Mouse (Mus musculus) forebrain, embryonic 15.5 days (tissue): ENCODE results near the gene Gpr160. TPM values are rescaled to one million over a fixed set of nuclear protein-coding genes. Genes with fewer than 3 reads are reported as not detected.
"Not testable (repeated sequence)": the region's sequence is repeated elsewhere in the genome, so short reads cannot be mapped to it uniquely, and the experiment has no call there.

ENCODE experiments used
- ATAC-seq: fragments of 200-750 bp; cut with Nextera tagmentation; replicated peaks from 2 replicates; pipeline ENCODE4 v1.8.0; 2017; ENCODE audit warnings: mild to moderate bottlenecking, moderate TSS enrichment, moderate library complexity
- H3K27ac ChIP-seq: fragments of 300-500 bp; sonication (generic); replicated peaks from 2 replicates; pipeline ENCODE4 v1.5.1; 2015; ENCODE audit warnings: mild to moderate bottlenecking, inconsistent platforms
- H3K27me3 ChIP-seq: fragments of 300-500 bp; sonication (generic); 2 replicates; pipeline ENCODE4 v1.6.1; 2015; ENCODE audit warnings: inconsistent platforms
- H3K36me3 ChIP-seq: fragments of 300-500 bp; sonication (generic); 2 replicates; pipeline ENCODE4 v1.6.1; 2015; ENCODE audit warnings: mild to moderate bottlenecking, inconsistent platforms
- H3K4me1 ChIP-seq: fragments of 300-500 bp; sonication (generic); 2 replicates; pipeline ENCODE4 v1.6.1; 2015; ENCODE audit warnings: inconsistent platforms
- H3K4me2 ChIP-seq: fragments of 300-500 bp; sonication (generic); replicated peaks from 2 replicates; pipeline ENCODE4 v1.6.1; 2015; ENCODE audit warnings: mild to moderate bottlenecking, inconsistent platforms
- H3K4me3 ChIP-seq: fragments of 300-500 bp; sonication (generic); 2 replicates; pipeline ENCODE4 v1.5.1; 2015; ENCODE audit warnings: mild to moderate bottlenecking, inconsistent platforms
- H3K9ac ChIP-seq: fragments of 300-500 bp; sonication (generic); replicated peaks from 2 replicates; pipeline ENCODE4 v1.6.1; 2015; ENCODE audit warnings: mild to moderate bottlenecking, inconsistent platforms
- H3K9me3 ChIP-seq: fragments of 300-500 bp; sonication (generic); 2 replicates; pipeline ENCODE4 v1.6.1; 2016; ENCODE audit warnings: inconsistent platforms
- WGBS: fragments of 180-500 bp; shearing (Covaris S2); methylation state at CpG from one replicate; pipeline ENCODE4 v1.1.7; 2015; ENCODE audit warnings: mixed read lengths; 5-methylcytosine and 5-hydroxymethylcytosine counted together
- polyA plus RNA-seq: library from polyadenylated mRNA; unstranded; fragments of >200 nt; fragmentation: Nextera tagmentation; extraction: Ambion mirVana; gene quantifications from 2 replicates; pipeline ENCODE4 v1.2.1, GENCODE M21; 2015

Gpr160 gene
- 0.57 and 1.2 TPM in 2 replicates for polyA plus RNA-seq

- peak; percentile 88 for ATAC-seq
- WGBS, result under 1% methylated on average over 72 of the region's 75 CpGs
Observed at GRCm38 (mm10) chr3:30855604-30856458, at the start of gene Gpr160. Gene Gpr160 (plus strand): TSS chr3:30855950.

GRCm38 (mm10) chr3:30812881-30813280 lies 42.9 kb upstream of the Gpr160 start:
- Histone ChIP-seq H3K27ac (no peak overlapping the region), H3K27me3 (no peaks in the 10 kb centered on the region), H3K9ac (no peak overlapping the region), H3K9me3 (no peaks in the 10 kb centered on the region), H3K4me2 (no peak overlapping the region), H3K4me3 (no peak overlapping the region), H3K36me3 (peaks cover 54% of the 10 kb centered on the region), H3K4me1 (no peaks in the 10 kb centered on the region)
- WGBS, result 58% methylated on average over 3 of the region's 3 CpGs
- no peak for ATAC-seq

More at GRCm38 (mm10) chr3:30855604-30856458, at the start of gene Gpr160:
- Histone ChIP-seq H3K4me3 (peak within 1 kb of the TSS; percentile 57), H3K27me3 (peaks cover 7% of the 10 kb centered on the region; the same call in 1 of the 2 replicates), H3K9me3 (no peaks in the 10 kb centered on the region), H3K36me3 (no peaks in the 10 kb centered on the region), H3K4me2 (peak within 1 kb of the TSS; percentile 98), H3K9ac (peak within 1 kb of the TSS; percentile 50), H3K27ac (no peak within 1 kb of the TSS), H3K4me1 (peaks cover 9% of the 10 kb centered on the region; the same call in 1 of the 2 replicates)

- 95% methylated on average over 16 of the region's 16 CpGs for WGBS
- ATAC-seq, result no peak
- peaks cover 65% of the 10 kb centered on the region for H3K36me3 ChIP-seq
- no peak overlapping the region for H3K4me2 ChIP-seq
- H3K27me3 ChIP-seq, result no peaks in the 10 kb centered on the region
- no peaks in the 10 kb centered on the region for H3K4me1 ChIP-seq
- no peak overlapping the region for H3K4me3 ChIP-seq
- no peaks in the 10 kb centered on the region for H3K9me3 ChIP-seq
- no peak overlapping the region for H3K27ac ChIP-seq
- H3K9ac ChIP-seq, result no peak overlapping the region
Observed at GRCm38 (mm10) chr3:30818630-30819125, 37.1 kb upstream of the Gpr160 start.

- no peak for ATAC-seq
- H3K4me2 ChIP-seq, result no peak overlapping the region
- H3K4me1 ChIP-seq, result no peaks in the 10 kb centered on the region
- H3K9me3 ChIP-seq, result no peaks in the 10 kb centered on the region
- H3K27me3 ChIP-seq, result no peaks in the 10 kb centered on the region
- H3K9ac ChIP-seq, result no peak overlapping the region
- peaks cover 45% of the 10 kb centered on the region for H3K36me3 ChIP-seq
- no peak overlapping the region for H3K4me3 ChIP-seq
- 94% methylated on average over 8 of the region's 8 CpGs for WGBS
- no peak overlapping the region for H3K27ac ChIP-seq
Observed at GRCm38 (mm10) chr3:30822163-30822562, 33.6 kb upstream of the Gpr160 start.

- no peak overlapping the region for H3K4me2 ChIP-seq
Observed at GRCm38 (mm10) chr3:30826069-30826468, 29.7 kb upstream of the Gpr160 start.

GRCm38 (mm10) chr3:30831848-30832606 lies 23.7 kb upstream of the Gpr160 start:
- no peak overlapping the region for H3K27ac ChIP-seq
- no peak for ATAC-seq
- H3K27me3 ChIP-seq, result no peaks in the 10 kb centered on the region
- H3K9ac ChIP-seq, result no peak overlapping the region
- H3K9me3 ChIP-seq, result no peaks in the 10 kb centered on the region
- no peaks in the 10 kb centered on the region for H3K4me1 ChIP-seq
- no peak overlapping the region for H3K4me3 ChIP-seq
- no peak overlapping the region for H3K4me2 ChIP-seq
- 81% methylated on average over 15 of the region's 15 CpGs for WGBS
- no peaks in the 10 kb centered on the region for H3K36me3 ChIP-seq

More at GRCm38 (mm10) chr3:30826069-30826468, 29.7 kb upstream of the Gpr160 start:
- Histone ChIP-seq H3K4me3 (no peak overlapping the region), H3K9me3 (no peaks in the 10 kb centered on the region), H3K27me3 (no peaks in the 10 kb centered on the region), H3K27ac (no peak overlapping the region), H3K9ac (no peak overlapping the region), H3K36me3 (peaks cover 13% of the 10 kb centered on the region; the same call in 1 of the 2 replicates), H3K4me1 (no peaks in the 10 kb centered on the region)
- no peak for ATAC-seq
- WGBS, result 95% methylated on average over 5 of the region's 5 CpGs

- Histone ChIP-seq H3K9ac (no peak overlapping the region), H3K27ac (no peak overlapping the region), H3K36me3 (no peaks in the 10 kb centered on the region), H3K9me3 (no peaks in the 10 kb centered on the region), H3K4me2 (no peak overlapping the region), H3K4me3 (no peak overlapping the region), H3K4me1 (no peaks in the 10 kb centered on the region), H3K27me3 (no peaks in the 10 kb centered on the region)
- ATAC-seq, result no peak
- WGBS, result 85% methylated on average over 3 of the region's 3 CpGs
Observed at GRCm38 (mm10) chr3:30833254-30833653, 22.5 kb upstream of the Gpr160 start.

GRCm38 (mm10) chr3:30845755-30846154 lies 10.0 kb upstream of the Gpr160 start:
- H3K9ac ChIP-seq, result no peak overlapping the region
- no peaks in the 10 kb centered on the region for H3K4me1 ChIP-seq
- no peak for ATAC-seq
- H3K36me3 ChIP-seq, result no peaks in the 10 kb centered on the region
- 70% methylated on average over 2 of the region's 2 CpGs for WGBS
- no peak overlapping the region for H3K4me2 ChIP-seq
- H3K4me3 ChIP-seq, result no peak overlapping the region
- H3K27ac ChIP-seq, result no peak overlapping the region
- no peaks in the 10 kb centered on the region for H3K27me3 ChIP-seq
- no peaks in the 10 kb centered on the region for H3K9me3 ChIP-seq

- WGBS, result 53% methylated on average over 1 of the region's 1 CpGs
- ATAC-seq, result no peak
- no peaks in the 10 kb centered on the region for H3K36me3 ChIP-seq
Observed at GRCm38 (mm10) chr3:30847413-30847812, 8.3 kb upstream of the Gpr160 start.

GRCm38 (mm10) chr3:30851422-30851821 lies 4.3 kb upstream of the Gpr160 start:
- 64% methylated on average over 6 of the region's 6 CpGs for WGBS
- H3K27ac ChIP-seq, result no peak overlapping the region
- no peaks in the 10 kb centered on the region for H3K9me3 ChIP-seq
- peaks cover 9% of the 10 kb centered on the region; the same call in 1 of the 2 replicates for H3K4me1 ChIP-seq
- H3K36me3 ChIP-seq, result no peaks in the 10 kb centered on the region
- no peak overlapping the region for H3K4me2 ChIP-seq
- no peak overlapping the region for H3K4me3 ChIP-seq
- no peak overlapping the region for H3K9ac ChIP-seq
- peaks cover 7% of the 10 kb centered on the region; the same call in 1 of the 2 replicates for H3K27me3 ChIP-seq
- ATAC-seq, result no peak

More at GRCm38 (mm10) chr3:30847413-30847812, 8.3 kb upstream of the Gpr160 start:
- no peak overlapping the region for H3K4me2 ChIP-seq
- H3K9ac ChIP-seq, result no peak overlapping the region
- H3K27ac ChIP-seq, result no peak overlapping the region
- no peak overlapping the region for H3K4me3 ChIP-seq
- no peaks in the 10 kb centered on the region for H3K27me3 ChIP-seq
- no peaks in the 10 kb centered on the region for H3K4me1 ChIP-seq
- no peaks in the 10 kb centered on the region for H3K9me3 ChIP-seq

GRCm38 (mm10) chr3:30853596-30853995 lies 2.2 kb upstream of the Gpr160 start:
- WGBS, result 91% methylated on average over 5 of the region's 5 CpGs
- Histone ChIP-seq H3K27ac (no peak overlapping the region), H3K9me3 (no peaks in the 10 kb centered on the region), H3K4me2 (no peak overlapping the region), H3K9ac (no peak overlapping the region), H3K4me1 (peaks cover 9% of the 10 kb centered on the region; the same call in 1 of the 2 replicates), H3K36me3 (no peaks in the 10 kb centered on the region), H3K4me3 (no peak overlapping the region), H3K27me3 (peaks cover 7% of the 10 kb centered on the region; the same call in 1 of the 2 replicates)
- ATAC-seq, result no peak

- not testable (repeated sequence) for ATAC-seq
Observed at GRCm38 (mm10) chr3:30859599-30859998, 3.8 kb downstream of the Gpr160 start.

More at GRCm38 (mm10) chr3:30859599-30859998, 3.8 kb downstream of the Gpr160 start:
- 93% methylated on average over 8 of the region's 8 CpGs for WGBS
- H3K9ac ChIP-seq, H3K36me3 ChIP-seq, H3K4me1 ChIP-seq, H3K4me3 ChIP-seq, H3K27me3 ChIP-seq, H3K27ac ChIP-seq, H3K4me2 ChIP-seq, H3K9me3 ChIP-seq: not testable (repeated sequence)
